Mouse (Mus musculus) myocyte (in vitro differentiated cells): ENCODE data around the gene Slc9a9. TPM values are rescaled to one million over a fixed set of nuclear protein-coding genes. Genes with fewer than 3 reads are reported as not detected.

Experiments
- H3K27me3 ChIP-seq: one replicate; pipeline ENCODE4 v1.6.1; 2011; ENCODE audit not compliant: control insufficient read depth, insufficient read depth, insufficient read length
- H3K36me3 ChIP-seq: one replicate; pipeline ENCODE4 v1.6.1; 2011; ENCODE audit not compliant: control insufficient read depth, insufficient read depth
- H3K4me2 ChIP-seq: one replicate; pipeline ENCODE4 v1.6.1; 2011; ENCODE audit warnings: low read depth, control low read depth
- H3K4me3 ChIP-seq: one replicate; pipeline ENCODE4 v1.5.1; 2011; ENCODE audit warnings: mild to moderate bottlenecking, control low read depth, moderate library complexity
- H3K79me2 ChIP-seq: one replicate; pipeline ENCODE4 v1.6.1; 2011; ENCODE audit not compliant: control insufficient read depth, insufficient read depth
- H3ac ChIP-seq: one replicate; pipeline ENCODE4 v1.6.1; 2011; ENCODE audit not compliant: control insufficient read depth, insufficient read length
- CEBPB ChIP-seq: IDR thresholded peaks from 2 replicates; pipeline ENCODE4 v1.6.1; 2011; ENCODE audit warnings: mild to moderate bottlenecking, moderate library complexity; ENCODE audit not compliant: poor library complexity, insufficient read depth, severe bottlenecking
- E2F4 ChIP-seq: IDR thresholded peaks from one replicate; pipeline ENCODE4 v1.6.1; 2011; ENCODE audit warnings: mild to moderate bottlenecking, control low read depth, moderate library complexity; ENCODE audit not compliant: insufficient read depth
- MAX ChIP-seq: IDR thresholded peaks from one replicate; pipeline ENCODE4 v1.6.1; 2011; ENCODE audit warnings: low read depth, mild to moderate bottlenecking, control low read depth
- MYOD1 ChIP-seq, 3 experiments: IDR thresholded peaks; one replicate each; pipeline ENCODE4 v1.6.1; 2011; ENCODE audit warnings: control low read depth in 2 of 3, low read depth in 2 of 3, mild to moderate bottlenecking in 2 of 3, moderate library complexity in 1 of 3; ENCODE audit not compliant: insufficient read length in 2 of 3, control insufficient read depth in 1 of 3
- MYOG ChIP-seq, 3 experiments: IDR thresholded peaks; one replicate each; pipeline ENCODE4 v1.6.1; 2011; ENCODE audit warnings: control low read depth in 2 of 3, low read depth in 2 of 3, mild to moderate bottlenecking in 2 of 3; ENCODE audit not compliant: insufficient read length in 2 of 3, control insufficient read depth in 1 of 3, insufficient read depth in 1 of 3
- POLR2A ChIP-seq: IDR thresholded peaks from one replicate; pipeline ENCODE4 v1.6.1; 2011; ENCODE audit warnings: low read depth, mild to moderate bottlenecking, control low read depth, moderate library complexity; ENCODE audit not compliant: insufficient read length
- POLR2AphosphoS2 ChIP-seq: IDR thresholded peaks from one replicate; pipeline ENCODE4 v1.6.1; 2011; ENCODE audit warnings: low read depth, control low read depth; ENCODE audit not compliant: insufficient read length
- REST ChIP-seq: IDR thresholded peaks from one replicate; pipeline ENCODE4 v1.6.1; 2011; ENCODE audit warnings: mild to moderate bottlenecking, control low read depth, moderate library complexity; ENCODE audit not compliant: insufficient read depth, insufficient read length
- SRF ChIP-seq: IDR thresholded peaks from one replicate; pipeline ENCODE4 v1.6.1; 2011; ENCODE audit warnings: low read depth; ENCODE audit not compliant: control insufficient read depth, insufficient read length
- TCF12 ChIP-seq: IDR thresholded peaks from one replicate; pipeline ENCODE4 v1.6.1; 2011; ENCODE audit warnings: mild to moderate bottlenecking, control low read depth; ENCODE audit not compliant: poor library complexity, insufficient read depth, severe bottlenecking
- TCF3 ChIP-seq: IDR thresholded peaks from one replicate; pipeline ENCODE4 v1.6.1; 2011; ENCODE audit warnings: low read depth, control low read depth; ENCODE audit not compliant: insufficient read length
- USF1 ChIP-seq: IDR thresholded peaks from one replicate; pipeline ENCODE4 v1.6.1; 2011; ENCODE audit warnings: low read depth, mild to moderate bottlenecking, control low read depth, moderate library complexity
- polyA plus RNA-seq: library from polyadenylated mRNA; unstranded; fragments of >200 nt; fragmentation: generic; extraction: Trizol; gene quantifications from one replicate; pipeline ENCODE4 v1.2.1, GENCODE M21; 2012; ENCODE audit warnings: missing spikeins

Gene Slc9a9
- polyA plus RNA-seq, 1 experiment, result 21.5 TPM

DNA sequence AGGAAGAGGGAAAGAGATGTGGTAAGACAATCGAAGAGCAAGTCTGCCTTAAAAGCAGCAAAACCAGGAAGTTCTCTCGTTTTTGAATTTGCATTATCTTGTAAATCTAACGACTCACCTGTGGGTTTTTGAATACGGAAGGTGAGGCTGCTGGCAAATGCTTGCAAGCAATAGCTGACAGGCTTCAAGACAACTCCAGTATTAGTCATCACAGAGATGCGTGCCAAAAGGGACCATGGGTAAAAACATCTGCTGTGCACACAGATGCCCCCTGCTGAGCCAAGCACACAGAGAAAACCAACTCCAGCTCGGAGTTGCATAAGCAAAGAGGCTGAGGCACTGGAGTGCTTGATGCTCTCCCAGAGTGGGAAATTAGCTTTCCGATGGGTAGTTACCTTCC lies 1.1 kb upstream of the Slc9a9 start:
- H3K4me2 ChIP-seq, result peak overlapping the region; percentile 82
- no peak for TF ChIP-seq USF1
- peak; percentile 67 for TF ChIP-seq TCF12
- no peak for TF ChIP-seq REST
- no peak for TF ChIP-seq SRF
- no peak for TF ChIP-seq E2F4
- TF ChIP-seq MYOG (IDR thresholded peaks at IDR 0.05; ENCODE audit: control insufficient read depth in 1 of 3, insufficient read depth in 1 of 3, insufficient read length in 2 of 3, low read depth in 2 of 3), result peak; percentile 13 to 84 (median 50)
- peak in 2 of 3 experiments; percentile 84 to 93 for TF ChIP-seq MYOD1 (IDR thresholded peaks at IDR 0.05; ENCODE audit: control insufficient read depth in 1 of 3, insufficient read length in 2 of 3, low read depth in 2 of 3)
- TF ChIP-seq MAX, result peak; percentile 21
- peak; percentile 87 for TF ChIP-seq CEBPB
- peak; percentile 20 for TF ChIP-seq TCF3
- TF ChIP-seq POLR2AphosphoS2, result peak; percentile 91
- peak; percentile 78 for TF ChIP-seq POLR2A

DNA sequence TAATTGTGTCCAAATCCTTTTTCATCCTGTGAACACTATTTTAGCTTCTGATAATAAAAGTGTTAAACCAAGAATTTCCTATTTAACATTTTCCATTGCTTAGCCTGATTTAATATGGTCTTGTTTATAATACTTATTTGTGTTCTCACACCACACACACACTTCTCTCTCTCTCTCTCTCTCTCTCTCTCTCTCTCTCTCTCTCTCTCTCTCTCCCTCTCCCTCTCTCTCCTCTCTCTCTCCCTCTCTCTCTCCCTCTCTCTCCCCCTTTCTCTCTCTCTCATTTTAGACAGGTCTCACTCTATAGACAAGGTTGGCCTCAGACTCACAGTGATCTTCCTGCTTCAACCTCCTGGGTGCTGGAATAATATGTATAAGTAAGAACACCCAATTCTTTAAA lies 995 bp downstream of the Slc9a9 start:
- TF ChIP-seq CEBPB, result no peak
- no peak for TF ChIP-seq REST
- no peak for TF ChIP-seq MYOD1 (IDR thresholded peaks at IDR 0.05; ENCODE audit: control insufficient read depth in 1 of 3, insufficient read length in 2 of 3, low read depth in 2 of 3)
- TF ChIP-seq TCF12, result no peak
- no peak for TF ChIP-seq USF1
- TF ChIP-seq MAX, result no peak
- no peak for TF ChIP-seq POLR2A
- no peak for TF ChIP-seq TCF3
- TF ChIP-seq POLR2AphosphoS2, result no peak
- no peak for TF ChIP-seq MYOG (IDR thresholded peaks at IDR 0.05; ENCODE audit: control insufficient read depth in 1 of 3, insufficient read depth in 1 of 3, insufficient read length in 2 of 3, low read depth in 2 of 3)
- TF ChIP-seq SRF, result no peak
- TF ChIP-seq E2F4, result no peak

More for the DNA sequence above, 1.1 kb upstream of the Slc9a9 start:
- Histone ChIP-seq H3K79me2 (peaks cover 32% of the 10 kb centered on the region), H3K27me3 (no peaks in the 10 kb centered on the region), H3K36me3 (peaks cover 4% of the 10 kb centered on the region), H3K4me3 (peak overlapping the region; percentile 48), H3ac (no peak overlapping the region)

DNA sequence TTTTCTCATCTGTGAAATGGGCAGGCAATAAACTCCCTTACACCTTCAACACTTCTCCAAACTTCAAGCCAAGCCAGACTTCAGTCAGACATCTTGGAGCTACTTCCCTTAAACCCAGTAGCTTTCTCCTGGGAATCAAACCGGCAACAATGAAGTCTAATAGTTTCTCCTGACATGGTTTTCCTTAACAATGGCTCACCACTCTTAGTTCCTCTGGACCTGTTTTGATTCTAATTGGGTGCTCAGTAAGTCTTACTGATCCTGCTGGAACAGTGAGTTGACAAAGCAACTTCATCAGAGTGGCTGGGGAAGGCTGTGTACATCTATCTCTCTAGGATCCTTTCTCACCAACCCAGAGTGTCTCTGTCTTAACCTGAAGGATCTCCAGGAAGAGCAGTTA lies 5.0 kb downstream of the Slc9a9 start:
- H3K27me3 ChIP-seq, result no peaks in the 10 kb centered on the region
- TF ChIP-seq MYOG (IDR thresholded peaks at IDR 0.05; ENCODE audit: control insufficient read depth in 1 of 3, insufficient read depth in 1 of 3, insufficient read length in 2 of 3, low read depth in 2 of 3) (no peak), MAX (no peak), CEBPB (no peak), E2F4 (no peak), TCF12 (no peak), POLR2A (no peak), REST (no peak), TCF3 (no peak), MYOD1 (IDR thresholded peaks at IDR 0.05; ENCODE audit: control insufficient read depth in 1 of 3, insufficient read length in 2 of 3, low read depth in 2 of 3) (no peak), POLR2AphosphoS2 (no peak), USF1 (no peak), SRF (no peak)

More for the DNA sequence above, 995 bp downstream of the Slc9a9 start:
- H3K79me2 ChIP-seq, result peaks cover 50% of the 10 kb centered on the region
- H3K27me3 ChIP-seq, result no peaks in the 10 kb centered on the region
- peak overlapping the region; percentile 26 for H3ac ChIP-seq
- peaks cover 11% of the 10 kb centered on the region for H3K36me3 ChIP-seq
- peak overlapping the region; percentile 82 for H3K4me2 ChIP-seq
- peak overlapping the region; percentile 48 for H3K4me3 ChIP-seq

DNA sequence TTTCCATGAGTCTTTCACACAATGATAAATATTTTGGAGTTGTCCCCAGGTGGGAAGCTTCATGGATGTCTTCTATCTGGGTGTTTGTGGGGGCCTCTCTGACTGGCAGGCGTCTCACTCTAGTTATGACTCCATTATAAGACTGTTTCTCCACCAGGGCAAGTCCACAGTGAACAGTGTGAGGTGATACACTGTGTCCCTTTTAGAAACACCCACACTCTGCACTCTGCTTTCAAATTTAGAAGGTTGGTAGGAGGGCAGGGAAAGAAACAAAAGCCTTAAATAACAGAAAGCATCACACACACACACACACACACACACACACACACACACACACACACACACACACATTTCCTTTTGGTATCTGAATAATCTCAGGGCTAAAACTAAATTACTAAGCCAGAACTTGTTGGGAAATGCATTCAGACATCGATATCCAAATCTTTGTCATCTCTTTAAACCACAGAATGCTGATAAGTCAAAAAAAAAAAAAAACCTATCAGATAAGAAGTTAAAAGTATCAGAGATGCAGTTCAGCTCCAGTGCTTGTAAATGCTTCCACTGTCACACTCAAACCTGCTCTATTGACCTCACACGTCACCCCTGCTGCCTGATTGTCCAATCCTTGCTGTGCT lies 8.4 kb downstream of the Slc9a9 start:
- no peak for TF ChIP-seq TCF12
- no peak for TF ChIP-seq REST
- no peak for TF ChIP-seq CEBPB
- TF ChIP-seq E2F4, result no peak
- no peak for TF ChIP-seq SRF
- no peak for TF ChIP-seq POLR2AphosphoS2
- no peak for TF ChIP-seq TCF3
- TF ChIP-seq MYOG (IDR thresholded peaks at IDR 0.05; ENCODE audit: control insufficient read depth in 1 of 3, insufficient read depth in 1 of 3, insufficient read length in 2 of 3, low read depth in 2 of 3), result no peak
- TF ChIP-seq POLR2A, result no peak
- TF ChIP-seq MYOD1 (IDR thresholded peaks at IDR 0.05; ENCODE audit: control insufficient read depth in 1 of 3, insufficient read length in 2 of 3, low read depth in 2 of 3), result no peak
- TF ChIP-seq MAX, result no peak
- no peak for TF ChIP-seq USF1
- no peak overlapping the region for H3K4me3 ChIP-seq
- peaks cover 7% of the 10 kb centered on the region for H3K36me3 ChIP-seq
- peak overlapping the region; percentile 37 for H3K4me2 ChIP-seq
- H3K79me2 ChIP-seq, result peaks cover 45% of the 10 kb centered on the region
- no peak overlapping the region for H3ac ChIP-seq
- H3K27me3 ChIP-seq, result no peaks in the 10 kb centered on the region

More for the DNA sequence above, 5.0 kb downstream of the Slc9a9 start:
- peaks cover 11% of the 10 kb centered on the region for H3K36me3 ChIP-seq
- no peak overlapping the region for H3K4me3 ChIP-seq
- H3ac ChIP-seq, result no peak overlapping the region
- peaks cover 63% of the 10 kb centered on the region for H3K79me2 ChIP-seq
- H3K4me2 ChIP-seq, result no peak overlapping the region
